Mouse (Mus musculus): ENCODE data around the gene Ptch1.

DNA sequence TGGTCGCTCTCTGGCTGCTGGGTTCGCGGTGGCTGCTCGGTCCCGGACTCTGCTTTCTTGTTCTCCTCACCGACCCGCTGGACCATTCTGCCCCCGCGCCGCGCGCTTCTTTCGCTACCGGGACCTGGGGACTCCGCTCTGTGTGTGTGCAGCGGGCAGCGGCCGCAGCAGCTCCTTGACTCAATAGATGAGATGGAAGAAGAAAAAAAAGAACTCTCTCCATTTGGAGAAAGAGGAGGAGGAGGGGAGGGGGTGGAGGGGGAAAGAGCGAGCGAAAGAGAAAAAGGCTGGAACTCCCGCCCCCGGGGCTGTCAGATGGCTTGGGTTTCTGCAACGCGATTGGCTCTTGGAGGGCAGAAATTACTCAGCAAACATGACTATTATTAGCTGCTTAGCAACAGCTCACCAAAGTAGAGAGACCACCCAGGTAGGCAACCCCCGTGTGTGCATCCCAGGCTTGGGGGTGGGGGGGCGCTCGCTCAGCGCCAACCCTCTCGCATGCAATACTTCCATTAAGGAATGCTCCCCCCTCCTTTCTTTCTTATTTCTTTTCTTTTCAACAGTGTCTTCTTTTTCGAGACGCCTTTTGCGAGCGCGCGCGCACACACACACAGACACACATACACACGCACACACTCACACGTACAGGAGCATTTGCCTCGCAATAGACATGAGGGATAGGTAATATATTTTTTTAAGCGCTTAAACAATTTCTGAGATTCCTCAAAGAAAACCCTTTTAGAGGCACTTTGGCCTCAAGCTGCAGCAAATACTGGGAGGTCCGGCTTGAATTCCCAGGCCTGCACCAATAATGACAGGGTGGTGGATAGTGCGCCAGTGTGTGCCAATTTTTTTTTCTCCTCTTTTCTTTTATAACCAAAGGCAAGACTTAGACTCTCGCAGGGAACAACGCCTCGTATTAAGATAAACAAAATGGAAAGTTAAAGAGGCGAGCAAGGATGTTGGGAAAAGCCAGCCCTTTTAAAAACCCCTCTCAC is 7.1 kb downstream of the Ptch1 start:
- TF ChIP-seq CTCF (IDR thresholded peaks at IDR 0.05; ENCODE audit: low read depth) (no peak), EP300 (IDR thresholded peaks at IDR 0.05; ENCODE audit: low read depth) (no peak)

Measured in liver, postnatal 0 days (tissue).